Mouse (Mus musculus) bone marrow, adult 2 months (tissue): ENCODE results near the gene Cd36.

Source experiments
- CTCF ChIP-seq: fragments of 200-500 bp; IDR thresholded peaks from 2 replicates; pipeline ENCODE4 v1.5.1; 2011; ENCODE audit warnings: low read length, control low read depth; ENCODE audit not compliant: control insufficient read depth, insufficient read depth
- POLR2A ChIP-seq: fragments of 200-500 bp; IDR thresholded peaks from 2 replicates; pipeline ENCODE4 v1.6.1; 2011; ENCODE audit warnings: low read depth, mild to moderate bottlenecking, control low read depth, low read length, borderline replicate concordance; ENCODE audit not compliant: control insufficient read depth

DNA sequence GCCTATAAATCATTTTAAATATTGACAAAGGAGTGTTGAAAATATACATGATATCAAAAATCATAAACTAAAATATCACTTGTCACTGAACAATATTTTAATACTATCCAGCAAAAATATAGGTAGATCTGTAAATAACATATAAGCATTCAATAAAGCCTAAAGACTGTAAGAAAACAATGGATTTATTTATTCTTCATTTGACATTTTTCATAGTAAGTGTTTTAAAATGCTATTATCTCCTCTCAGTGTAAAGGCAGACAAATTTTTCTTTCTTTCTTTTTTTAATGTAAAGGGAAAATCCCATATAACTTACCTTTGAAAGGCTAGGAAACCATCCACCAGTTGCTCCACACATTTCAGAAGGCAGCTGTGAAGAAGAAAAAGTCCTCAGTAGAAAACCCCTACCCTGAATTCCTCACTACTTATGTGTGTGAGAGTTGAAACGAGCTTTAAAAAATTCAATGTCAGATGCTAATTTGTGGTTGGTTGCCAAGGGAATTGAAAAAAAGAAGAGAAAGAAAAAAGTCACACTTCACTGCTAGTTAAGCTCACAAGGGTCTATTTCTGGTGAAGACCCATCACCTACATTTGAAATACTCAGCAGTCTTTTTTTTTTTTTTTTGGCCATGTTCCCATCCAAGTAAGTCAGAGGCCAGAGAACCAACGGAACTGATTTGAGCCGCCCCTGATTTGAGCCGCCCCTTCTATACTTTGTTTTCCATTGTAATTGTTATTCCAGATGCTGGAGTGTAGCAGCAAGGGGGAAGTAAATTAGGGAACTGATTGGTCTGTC, 53.1 kb downstream of the Cd36 start:
- TF ChIP-seq CTCF (no peak), POLR2A (no peak)
